Mouse (Mus musculus): ENCODE data around the gene Atf6. TPM values are rescaled to one million over a fixed set of nuclear protein-coding genes. Genes with fewer than 3 reads are reported as not detected.

Atf6 gene
- polyA plus RNA-seq, 1 experiment from 2014 or later: 8.3 TPM

GRCm38 (mm10) chr1:170875676-170876075, 8.1 kb upstream of the Atf6 start:
- no peak for ATAC-seq (ENCODE audit: insufficient number of reproducible peaks, low FRiP score, low TSS enrichment, low read depth)
- 82% methylated on average over 3 of the region's 3 CpGs for WGBS
- Histone ChIP-seq H3K36me3 (peaks cover 59% of the 10 kb centered on the region), H3K4me1 (no peaks in the 10 kb centered on the region), H3K9ac (no peak overlapping the region), H3K27me3 (no peaks in the 10 kb centered on the region), H3K4me2 (no peak overlapping the region), H3K9me3 (no peaks in the 10 kb centered on the region), H3K4me3 (no peak overlapping the region), H3K27ac (no peak overlapping the region)

GRCm38 (mm10) chr1:170871961-170872360, 4.4 kb upstream of the Atf6 start:
- H3K4me1 ChIP-seq: peaks cover 2% of the 10 kb centered on the region; the same call in 1 of the 2 replicates
- H3K36me3 ChIP-seq: peaks cover 39% of the 10 kb centered on the region
- WGBS: 96% methylated on average over 2 of the region's 2 CpGs
- no peaks in the 10 kb centered on the region for H3K27me3 ChIP-seq
- H3K4me2 ChIP-seq: no peak overlapping the region
- H3K9ac ChIP-seq: no peak overlapping the region
- no peak overlapping the region for H3K27ac ChIP-seq
- H3K9me3 ChIP-seq: no peaks in the 10 kb centered on the region
- ATAC-seq (ENCODE audit: insufficient number of reproducible peaks, low FRiP score, low TSS enrichment, low read depth): no peak
- H3K4me3 ChIP-seq: no peak overlapping the region

GRCm38 (mm10) chr1:170871402-170871801, 3.8 kb upstream of the Atf6 start:
- peaks cover 35% of the 10 kb centered on the region for H3K36me3 ChIP-seq
- WGBS: 88% methylated on average over 6 of the region's 6 CpGs
- H3K4me1 ChIP-seq: peaks cover 7% of the 10 kb centered on the region; the same call in 1 of the 2 replicates
- no peak for ATAC-seq (ENCODE audit: insufficient number of reproducible peaks, low FRiP score, low TSS enrichment, low read depth)
- no peaks in the 10 kb centered on the region for H3K27me3 ChIP-seq
- H3K9ac ChIP-seq: no peak overlapping the region
- H3K27ac ChIP-seq: no peak overlapping the region
- no peaks in the 10 kb centered on the region for H3K9me3 ChIP-seq
- no peak overlapping the region for H3K4me3 ChIP-seq
- H3K4me2 ChIP-seq: no peak overlapping the region

GRCm38 (mm10) chr1:170868905-170869283, 1.3 kb upstream of the Atf6 start:
- no peaks in the 10 kb centered on the region for H3K27me3 ChIP-seq
- H3K9me3 ChIP-seq: no peaks in the 10 kb centered on the region
- peaks cover 16% of the 10 kb centered on the region for H3K36me3 ChIP-seq
- H3K9ac ChIP-seq: peak overlapping the region; percentile 44; the same call in 1 of the 2 replicates
- H3K4me2 ChIP-seq: peak overlapping the region; percentile 72
- 17% methylated on average over 14 of the region's 14 CpGs for WGBS
- no peak overlapping the region for H3K27ac ChIP-seq
- peak overlapping the region; percentile 91 for H3K4me3 ChIP-seq
- ATAC-seq (ENCODE audit: insufficient number of reproducible peaks, low FRiP score, low TSS enrichment, low read depth): no peak
- peaks cover 7% of the 10 kb centered on the region; the same call in 1 of the 2 replicates for H3K4me1 ChIP-seq

- H3K4me3 ChIP-seq: peak overlapping the region; percentile 91
- H3K27ac ChIP-seq: peak overlapping the region; percentile 75; the same call in 1 of the 2 replicates
- no peaks in the 10 kb centered on the region for H3K9me3 ChIP-seq
- H3K9ac ChIP-seq: peak overlapping the region; percentile 76; the same call in 1 of the 2 replicates
- WGBS: under 1% methylated on average over 33 of the region's 33 CpGs
- ATAC-seq (ENCODE audit: insufficient number of reproducible peaks, low FRiP score, low TSS enrichment, low read depth): no peak
- H3K4me1 ChIP-seq: peaks cover 7% of the 10 kb centered on the region; the same call in 1 of the 2 replicates
- H3K4me2 ChIP-seq: peak overlapping the region; percentile 72
- peaks cover 16% of the 10 kb centered on the region for H3K36me3 ChIP-seq
- no peaks in the 10 kb centered on the region for H3K27me3 ChIP-seq
Observed at GRCm38 (mm10) chr1:170868107-170868904, 735 bp upstream of the Atf6 start.

- no peaks in the 10 kb centered on the region for H3K9me3 ChIP-seq
- peak overlapping the region; percentile 72 for H3K4me2 ChIP-seq
- WGBS: 2% methylated on average over 30 of the region's 30 CpGs
- no peaks in the 10 kb centered on the region for H3K27me3 ChIP-seq
- peaks cover 7% of the 10 kb centered on the region; the same call in 1 of the 2 replicates for H3K4me1 ChIP-seq
- no peak for ATAC-seq (ENCODE audit: insufficient number of reproducible peaks, low FRiP score, low TSS enrichment, low read depth)
- peak overlapping the region; percentile 76 for H3K9ac ChIP-seq
- H3K4me3 ChIP-seq: peak overlapping the region; percentile 91
- peak overlapping the region; percentile 75 for H3K27ac ChIP-seq
- peaks cover 8% of the 10 kb centered on the region; the same call in 1 of the 2 replicates for H3K36me3 ChIP-seq
Observed at GRCm38 (mm10) chr1:170866992-170867690, 430 bp downstream of the Atf6 start.

GRCm38 (mm10) chr1:170865406-170865805, 2.2 kb downstream of the Atf6 start:
- no peak overlapping the region for H3K27ac ChIP-seq
- no peak overlapping the region for H3K4me3 ChIP-seq
- H3K9me3 ChIP-seq: no peaks in the 10 kb centered on the region
- no peaks in the 10 kb centered on the region for H3K36me3 ChIP-seq
- no peak overlapping the region for H3K9ac ChIP-seq
- no peaks in the 10 kb centered on the region for H3K27me3 ChIP-seq
- H3K4me1 ChIP-seq: peaks cover 7% of the 10 kb centered on the region; the same call in 1 of the 2 replicates
- ATAC-seq (ENCODE audit: insufficient number of reproducible peaks, low FRiP score, low TSS enrichment, low read depth): no peak
- WGBS: 87% methylated on average over 5 of the region's 5 CpGs
- H3K4me2 ChIP-seq: no peak overlapping the region

GRCm38 (mm10) chr1:170864754-170865153, 2.8 kb downstream of the Atf6 start:
- H3K4me1 ChIP-seq: peaks cover 7% of the 10 kb centered on the region; the same call in 1 of the 2 replicates
- H3K4me3 ChIP-seq: no peak overlapping the region
- ATAC-seq (ENCODE audit: insufficient number of reproducible peaks, low FRiP score, low TSS enrichment, low read depth): no peak
- no peaks in the 10 kb centered on the region for H3K36me3 ChIP-seq
- no peaks in the 10 kb centered on the region for H3K9me3 ChIP-seq
- 78% methylated on average over 3 of the region's 3 CpGs for WGBS
- no peak overlapping the region for H3K9ac ChIP-seq
- no peaks in the 10 kb centered on the region for H3K27me3 ChIP-seq
- H3K27ac ChIP-seq: no peak overlapping the region
- no peak overlapping the region for H3K4me2 ChIP-seq

GRCm38 (mm10) chr1:170864234-170864633, 3.3 kb downstream of the Atf6 start:
- no peak overlapping the region for H3K4me3 ChIP-seq
- no peak overlapping the region for H3K27ac ChIP-seq
- no peaks in the 10 kb centered on the region for H3K36me3 ChIP-seq
- no peak overlapping the region for H3K9ac ChIP-seq
- no peaks in the 10 kb centered on the region for H3K27me3 ChIP-seq
- no peak for ATAC-seq (ENCODE audit: insufficient number of reproducible peaks, low FRiP score, low TSS enrichment, low read depth)
- no peaks in the 10 kb centered on the region for H3K9me3 ChIP-seq
- H3K4me1 ChIP-seq: peaks cover 7% of the 10 kb centered on the region; the same call in 1 of the 2 replicates
- no peak overlapping the region for H3K4me2 ChIP-seq

GRCm38 (mm10) chr1:170863033-170863432, 4.5 kb downstream of the Atf6 start:
- ATAC-seq (ENCODE audit: insufficient number of reproducible peaks, low FRiP score, low TSS enrichment, low read depth): no peak
- Histone ChIP-seq H3K27ac (no peak overlapping the region), H3K27me3 (no peaks in the 10 kb centered on the region), H3K36me3 (no peaks in the 10 kb centered on the region), H3K4me2 (no peak overlapping the region), H3K9me3 (no peaks in the 10 kb centered on the region), H3K4me3 (no peak overlapping the region), H3K9ac (no peak overlapping the region), H3K4me1 (peaks cover 7% of the 10 kb centered on the region; the same call in 1 of the 2 replicates)
- 60% methylated on average over 4 of the region's 4 CpGs for WGBS

GRCm38 (mm10) chr1:170862435-170862717, 5.2 kb downstream of the Atf6 start:
- no peak overlapping the region for H3K4me3 ChIP-seq
- peaks cover 7% of the 10 kb centered on the region; the same call in 1 of the 2 replicates for H3K4me1 ChIP-seq
- H3K27ac ChIP-seq: no peak overlapping the region
- H3K27me3 ChIP-seq: no peaks in the 10 kb centered on the region
- H3K36me3 ChIP-seq: no peaks in the 10 kb centered on the region
- WGBS: 78% methylated on average over 3 of the region's 3 CpGs
- no peaks in the 10 kb centered on the region for H3K9me3 ChIP-seq
- H3K4me2 ChIP-seq: no peak overlapping the region
- ATAC-seq (ENCODE audit: insufficient number of reproducible peaks, low FRiP score, low TSS enrichment, low read depth): no peak
- H3K9ac ChIP-seq: no peak overlapping the region

All from limb, embryonic 15.5 days (tissue).